Mouse (Mus musculus) frontal cortex, postnatal 25 days (tissue): ENCODE results near the gene B230104I21Rik.
A peak's percentile ranks its signal among the peaks of the same experiment; 100 is the strongest.

Source experiments
- DNase-seq, 2 experiments: peaks; one replicate each; pipeline ENCODE4 v3.0.0; 2022; ENCODE audit warnings: low spot score in 2 of 2

B230104I21Rik gene

GRCm38 (mm10) chr4:154393196-154394122 is 57.5 kb downstream of the B230104I21Rik start:
- peak in 1 of 2 experiments; percentile 36 for DNase-seq

GRCm38 (mm10) chr4:154394123-154394722 is 58.3 kb downstream of the B230104I21Rik start:
- DNase-seq = no peak

- no peak for DNase-seq
These were observed 60.9 kb downstream of the B230104I21Rik start for GRCm38 (mm10) chr4:154396652-154397301.
